Mouse (Mus musculus): ENCODE results near the gene AL731706.1. TPM values are rescaled to one million over a fixed set of nuclear protein-coding genes. Genes with fewer than 3 reads are reported as not detected.
A peak's percentile ranks its signal among the peaks of the same experiment; 100 is the strongest.

Gene AL731706.1
- total and polyA plus RNA-seq, 3 experiments = 13.5 to 14.2 TPM; not detected in 1

- TF ChIP-seq MYB (IDR thresholded peaks at IDR 0.05; ENCODE audit: low read depth, low read length) = no peak
- TF ChIP-seq TAL1 (IDR thresholded peaks at IDR 0.05; ENCODE audit: low read length) = no peak
- no peak; the same call in 1 of the 2 replicates for TF ChIP-seq POLR2AphosphoS5 (IDR thresholded peaks at IDR 0.05; ENCODE audit: borderline replicate concordance, low read depth, low read length)
Measured at GRCm38 (mm10) chr2:136891068-136891950, at the start of gene AL731706.1, which contains the start of the genes Slx4ip and Mkks (continued).

GRCm38 (mm10) chr2:136938249-136938648 is 47.1 kb upstream of the AL731706.1 start:
- H3K79me2 ChIP-seq (ENCODE audit: control insufficient read depth, insufficient read depth, low read length, poor library complexity) = no peaks in the 10 kb centered on the region; the same call in 1 of the 2 replicates
- no peaks in the 10 kb centered on the region for H3K27me3 ChIP-seq (ENCODE audit: control insufficient read depth in 1 of 2, insufficient read depth in 2 of 2, low read length in 2 of 2)
- H3K4me3 ChIP-seq (ENCODE audit: control insufficient read depth in 1 of 2, insufficient read depth in 1 of 2, low read depth in 2 of 2, low read length in 2 of 2) = no peak overlapping the region
- no peak overlapping the region for H3K27ac ChIP-seq (ENCODE audit: control insufficient read depth, low read depth, low read length)
- H3K4me1 ChIP-seq (ENCODE audit: control insufficient read depth in 1 of 2, insufficient read depth in 2 of 2, low read length in 2 of 2) = peaks cover 0 to 6% of the 10 kb centered on the region in 2 experiments; a peak in 1 of 4 replicates
- no peaks in the 10 kb centered on the region for H3K9me3 ChIP-seq (replicated peaks; ENCODE audit: insufficient read depth, low read length)
- peaks cover 0 to 10% of the 10 kb centered on the region in 2 experiments; a peak in 2 of 4 replicates for H3K36me3 ChIP-seq (ENCODE audit: control insufficient read depth in 1 of 2, insufficient read depth in 2 of 2, low read length in 2 of 2)
- no peak for DNase-seq (ENCODE audit: low read depth, low spot score)
- TF ChIP-seq POLR2AphosphoS5 (IDR thresholded peaks at IDR 0.05; ENCODE audit: borderline replicate concordance, low read depth, low read length) = no peak
- no peak overlapping the region for H3K9ac ChIP-seq (ENCODE audit: control insufficient read depth, low read depth, low read length, poor library complexity, severe bottlenecking)

- Histone ChIP-seq H3K9ac (ENCODE audit: control insufficient read depth, low read depth, low read length, poor library complexity, severe bottlenecking) (no peak overlapping the region), H3K9me3 (replicated peaks; ENCODE audit: insufficient read depth, low read length) (no peaks in the 10 kb centered on the region), H3K4me3 (ENCODE audit: control insufficient read depth in 1 of 2, insufficient read depth in 1 of 2, low read depth in 2 of 2, low read length in 2 of 2) (no peak overlapping the region), H3K27me3 (ENCODE audit: control insufficient read depth in 1 of 2, insufficient read depth in 2 of 2, low read length in 2 of 2) (no peaks in the 10 kb centered on the region), H3K36me3 (ENCODE audit: control insufficient read depth in 1 of 2, insufficient read depth in 2 of 2, low read length in 2 of 2) (peaks cover 0 to 10% of the 10 kb centered on the region in 2 experiments; a peak in 2 of 4 replicates), H3K79me2 (ENCODE audit: control insufficient read depth, insufficient read depth, low read length, poor library complexity) (no peaks in the 10 kb centered on the region; the same call in 1 of the 2 replicates), H3K27ac (ENCODE audit: control insufficient read depth, low read depth, low read length) (no peak overlapping the region), H3K4me1 (ENCODE audit: control insufficient read depth in 1 of 2, insufficient read depth in 2 of 2, low read length in 2 of 2) (peaks cover 0 to 6% of the 10 kb centered on the region in 2 experiments; a peak in 1 of 4 replicates)
- TF ChIP-seq EP300 (IDR thresholded peaks at IDR 0.05; ENCODE audit: low read depth in 1 of 2, low read length in 2 of 2) = peak; percentile 34 to 40; a peak in 1 of 4 replicates
- no peak for TF ChIP-seq MXI1 (IDR thresholded peaks at IDR 0.05; ENCODE audit: low read depth, low read length)
- no peak for TF ChIP-seq SMC3 (IDR thresholded peaks at IDR 0.05; ENCODE audit: low read depth, low read length)
- TF ChIP-seq RCOR1 (IDR thresholded peaks at IDR 0.05; ENCODE audit: low read depth, low read length) = peak; percentile 70; the same call in 1 of the 2 replicates
- peak; percentile 49 for DNase-seq (ENCODE audit: low read depth, low spot score)
Measured at GRCm38 (mm10) chr2:136936391-136937288, 45.5 kb upstream of the AL731706.1 start.

Data from MEL (cell line).